Mouse (Mus musculus) bone marrow macrophage, adult 2 months (primary cell): Measurements from ENCODE around the gene 1700001P01Rik.

Source experiments
- CTCF ChIP-seq: IDR thresholded peaks from 2 replicates; pipeline ENCODE4 v1.5.1; 2012; ENCODE audit warnings: low read depth, mild to moderate bottlenecking, low read length, moderate library complexity
- POLR2A ChIP-seq: IDR thresholded peaks from 2 replicates; pipeline ENCODE4 v1.6.1; 2012; ENCODE audit warnings: mild to moderate bottlenecking, low read depth, low read length, borderline replicate concordance

DNA sequence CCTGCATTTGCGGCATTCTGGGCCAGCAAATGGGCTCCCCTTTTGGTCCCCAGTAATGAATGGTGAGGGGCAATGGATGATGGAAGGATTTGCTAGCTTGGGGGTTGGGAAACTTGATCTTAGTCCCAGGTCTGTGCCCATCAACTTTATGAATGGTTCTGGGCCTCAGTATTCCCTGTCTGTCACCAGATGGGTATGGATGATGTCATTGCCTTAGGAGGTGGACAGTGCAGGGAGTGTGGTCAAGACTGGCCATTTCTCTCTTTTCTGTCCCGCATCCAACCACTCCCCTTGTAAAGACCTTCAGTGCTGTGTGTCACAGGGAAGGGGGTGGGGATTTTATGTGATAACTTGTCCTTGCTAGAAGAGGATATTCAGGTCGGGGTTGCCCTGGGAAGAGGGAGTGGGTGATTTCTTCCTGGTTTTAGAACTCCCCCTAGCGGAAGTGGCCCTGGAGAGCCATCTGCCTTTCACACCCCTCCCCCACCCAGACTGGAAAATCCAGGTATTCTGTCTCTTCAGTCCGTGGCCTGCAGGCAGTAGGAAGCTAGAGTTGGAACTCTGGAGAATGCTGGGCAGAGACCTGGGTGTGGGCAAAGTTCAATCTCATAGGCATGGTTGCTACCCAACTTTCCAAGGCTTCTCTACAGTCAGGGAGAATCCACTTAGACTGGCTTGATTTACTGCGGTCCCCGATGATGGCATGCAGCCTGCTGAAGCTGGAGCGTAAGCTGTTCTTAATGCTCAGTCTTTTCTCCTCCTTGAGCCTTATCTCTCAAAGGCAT is 25.9 kb upstream of the 1700001P01Rik start:
- TF ChIP-seq CTCF (peak; percentile 40), POLR2A (no peak)
